Mouse (Mus musculus) liver, postnatal 0 days (tissue): ENCODE measurements around the gene Rbm4b. TPM values are rescaled to one million over a fixed set of nuclear protein-coding genes. Genes with fewer than 3 reads are reported as not detected.

Source experiments
- ATAC-seq: fragments of 200-750 bp; cut with Nextera tagmentation; 2 replicates; pipeline ENCODE4 v1.8.0; 2017; ENCODE audit warnings: mild to moderate bottlenecking, moderate library complexity
- DNase-seq: peaks from one replicate; pipeline ENCODE4 v3.0.0-alpha.2; 2016
- H3K27ac ChIP-seq: fragments of 300-500 bp; sonication (generic); 2 replicates; pipeline ENCODE4 v1.5.1; 2014; ENCODE audit warnings: antibody characterized with exemption, moderate library complexity, mild to moderate bottlenecking, low read depth
- H3K27me3 ChIP-seq: fragments of 300-500 bp; sonication (generic); 2 replicates; pipeline ENCODE4 v1.6.1; 2014; ENCODE audit warnings: low read length, control low read depth, mixed read lengths; ENCODE audit not compliant: insufficient read depth
- H3K36me3 ChIP-seq: fragments of 300-500 bp; sonication (generic); replicated peaks from 2 replicates; pipeline ENCODE4 v1.6.1; 2014; ENCODE audit warnings: mild to moderate bottlenecking, control low read depth, low read length, moderate library complexity, mixed read lengths; ENCODE audit not compliant: insufficient read depth
- H3K4me1 ChIP-seq: fragments of 300-500 bp; sonication (generic); 2 replicates; pipeline ENCODE4 v1.6.1; 2014; ENCODE audit warnings: antibody characterized with exemption, mild to moderate bottlenecking, control low read depth; ENCODE audit not compliant: insufficient read depth
- H3K4me2 ChIP-seq: fragments of 300-500 bp; sonication (generic); 2 replicates; pipeline ENCODE4 v1.6.1; 2014; ENCODE audit warnings: low read depth, mild to moderate bottlenecking, low read length, moderate library complexity, mixed read lengths
- H3K4me3 ChIP-seq: fragments of 300-500 bp; sonication (generic); 2 replicates; pipeline ENCODE4 v1.5.1; 2014; ENCODE audit warnings: low read depth, low read length
- H3K9ac ChIP-seq: fragments of 300-500 bp; sonication (generic); replicated peaks from 2 replicates; pipeline ENCODE4 v1.6.1; 2014; ENCODE audit warnings: mild to moderate bottlenecking, moderate library complexity
- H3K9me3 ChIP-seq: fragments of 300-500 bp; sonication (generic); 2 replicates; pipeline ENCODE4 v1.6.1; 2016; ENCODE audit warnings: mild to moderate bottlenecking, control low read depth, low read length, mixed read lengths
- CTCF ChIP-seq: sonication (generic); IDR thresholded peaks from 2 replicates; pipeline ENCODE4 v1.5.1; 2016; ENCODE audit warnings: antibody characterized with exemption, low read depth
- EP300 ChIP-seq: IDR thresholded peaks from 2 replicates; pipeline ENCODE4 v1.6.1; 2016; ENCODE audit warnings: antibody characterized with exemption, low read depth, mild to moderate bottlenecking
- WGBS: fragments of 180-500 bp; shearing (Covaris S2); extraction: QIAGEN DNeasy Blood & Tissue Kit; methylation state at CpG from one replicate; pipeline ENCODE4 v1.1.7; 2014; ENCODE audit not compliant: insufficient replicate concordance; 5-methylcytosine and 5-hydroxymethylcytosine counted together
- polyA plus RNA-seq: library from polyadenylated mRNA; unstranded; fragments of >200 nt; fragmentation: Nextera tagmentation; extraction: Ambion mirVana; gene quantifications from 2 replicates; pipeline ENCODE4 v1.2.1, GENCODE M21; 2015

The Rbm4b gene
- polyA plus RNA-seq, 1 experiment from 2014 or later = 14.1 TPM

DNA sequence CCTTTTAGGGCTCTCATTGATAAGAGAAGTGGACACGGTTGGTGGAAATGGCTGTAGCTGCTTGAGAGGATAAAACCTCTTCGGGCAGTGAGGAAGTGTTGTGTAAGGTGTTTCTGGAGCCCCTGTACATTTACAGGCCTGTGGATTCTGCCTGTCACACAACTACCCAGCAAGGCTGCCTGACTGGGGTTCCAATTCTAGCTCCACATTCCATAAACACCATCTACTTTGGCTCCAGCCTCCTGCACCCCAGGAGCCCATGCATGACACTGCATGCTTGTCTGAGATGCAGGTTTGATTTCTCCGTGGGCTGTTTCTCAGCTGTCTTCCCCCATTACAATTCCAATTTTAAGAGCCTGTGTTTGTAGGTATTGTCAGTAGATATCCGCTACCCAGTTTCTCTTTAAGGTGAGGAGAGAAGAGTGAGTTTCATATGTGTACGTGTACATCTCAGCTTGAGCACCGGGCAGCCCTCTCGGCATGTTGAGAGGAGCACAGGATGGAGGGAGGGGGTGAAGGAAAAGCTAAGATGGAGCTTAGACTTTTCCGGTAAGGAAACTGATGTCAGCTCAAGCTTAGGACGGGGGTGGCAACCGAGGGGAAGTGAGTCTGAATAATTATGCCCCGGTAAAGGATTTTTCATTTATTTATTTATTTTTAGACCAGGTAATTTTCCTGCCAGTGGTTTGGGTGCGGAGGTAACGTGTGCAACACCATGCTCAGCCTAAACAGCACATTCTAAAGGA lies 43.3 kb upstream of the Rbm4b start:
- Histone ChIP-seq H3K4me1 (peaks cover 9% of the 10 kb centered on the region), H3K9ac (no peak overlapping the region), H3K36me3 (no peaks in the 10 kb centered on the region), H3K4me3 (peak overlapping the region; percentile 32; the same call in 1 of the 2 replicates), H3K27me3 (peaks cover 61% of the 10 kb centered on the region), H3K9me3 (no peaks in the 10 kb centered on the region), H3K4me2 (no peak overlapping the region), H3K27ac (no peak overlapping the region)
- TF ChIP-seq CTCF = no peak
- TF ChIP-seq EP300 = no peak
- no peak for DNase-seq
- WGBS = 28% methylated on average over 13 of the region's 13 CpGs
- ATAC-seq = no peak

DNA sequence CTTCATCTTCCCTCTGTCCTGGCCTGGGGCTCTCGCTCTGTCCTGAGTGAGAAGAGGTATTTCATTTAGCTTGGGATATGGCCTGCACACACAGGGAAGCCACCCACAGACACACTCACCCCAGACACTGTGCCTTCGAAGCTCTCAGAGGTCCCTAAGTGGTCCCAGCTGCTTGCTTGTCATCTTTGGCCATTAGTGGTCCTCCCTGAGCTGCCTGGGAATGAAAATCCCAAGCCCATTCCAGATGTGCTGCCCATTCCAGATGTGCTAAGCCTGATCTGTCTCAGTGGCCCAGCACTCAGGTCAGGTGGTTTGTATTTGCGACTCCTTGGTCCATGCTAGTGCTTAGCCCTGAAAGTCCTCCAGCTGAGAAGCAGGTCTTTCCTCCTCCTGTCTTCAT lies 42.4 kb upstream of the Rbm4b start:
- Histone ChIP-seq H3K9ac (no peak overlapping the region), H3K27ac (no peak overlapping the region), H3K9me3 (no peaks in the 10 kb centered on the region), H3K4me3 (no peak overlapping the region), H3K4me1 (peaks cover 11% of the 10 kb centered on the region), H3K4me2 (no peak overlapping the region), H3K36me3 (no peaks in the 10 kb centered on the region), H3K27me3 (peaks cover 57% of the 10 kb centered on the region)
- TF ChIP-seq CTCF (no peak), EP300 (no peak)
- ATAC-seq (no peak), DNase-seq (no peak)
- WGBS = 49% methylated on average over 3 of the region's 3 CpGs

DNA sequence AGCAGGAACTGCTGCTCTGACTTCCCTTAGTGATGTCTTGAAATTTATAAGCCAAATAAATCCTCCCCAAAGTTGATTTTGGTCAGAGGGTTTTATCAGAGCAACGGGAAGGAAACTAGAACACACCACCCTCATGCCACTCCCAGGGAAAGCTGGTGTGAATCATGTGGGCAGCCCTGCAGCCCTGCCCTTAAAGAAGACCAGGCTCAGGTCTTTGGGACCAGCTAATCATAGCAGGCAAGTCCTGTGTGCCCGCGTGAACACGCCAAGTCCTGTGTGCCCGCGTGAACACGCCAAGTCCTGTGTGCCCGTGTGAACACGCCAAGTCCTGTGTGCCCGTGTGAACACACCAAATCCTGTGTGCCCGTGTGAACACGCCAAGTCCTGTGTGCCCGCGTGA lies 39.5 kb upstream of the Rbm4b start:
- no peak overlapping the region for H3K27ac ChIP-seq
- TF ChIP-seq CTCF = no peak
- H3K9me3 ChIP-seq = no peaks in the 10 kb centered on the region
- no peak overlapping the region for H3K4me2 ChIP-seq
- DNase-seq = no peak
- no peak overlapping the region for H3K9ac ChIP-seq
- H3K4me1 ChIP-seq = peaks cover 13% of the 10 kb centered on the region
- no peak overlapping the region for H3K4me3 ChIP-seq
- peaks cover 33% of the 10 kb centered on the region for H3K27me3 ChIP-seq
- H3K36me3 ChIP-seq = no peaks in the 10 kb centered on the region
- ATAC-seq = no peak
- 85% methylated on average over 14 of the region's 14 CpGs for WGBS

DNA sequence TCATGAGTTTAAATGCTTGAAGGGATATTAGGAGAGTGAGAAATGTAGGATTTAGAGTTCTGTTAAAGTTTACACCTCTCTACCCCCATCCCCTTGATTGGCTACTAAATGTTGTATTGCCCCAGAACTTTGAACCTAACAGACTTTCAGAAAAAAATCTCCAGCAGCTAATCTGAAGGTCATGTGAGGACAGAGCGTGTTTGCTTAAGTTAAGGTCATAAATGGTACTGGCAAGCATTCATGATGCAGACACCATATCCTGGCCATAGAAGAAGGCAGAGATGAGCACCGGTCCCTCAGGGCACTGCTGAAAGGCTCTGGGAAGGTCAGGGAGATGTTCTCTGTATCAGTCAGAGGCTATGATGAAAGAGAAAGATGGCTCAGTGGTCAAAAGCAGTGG lies 39.0 kb upstream of the Rbm4b start:
- TF ChIP-seq EP300 (no peak), CTCF (no peak)
- Histone ChIP-seq H3K27ac (no peak overlapping the region), H3K4me2 (no peak overlapping the region), H3K9ac (no peak overlapping the region), H3K4me3 (no peak overlapping the region), H3K27me3 (peaks cover 29% of the 10 kb centered on the region), H3K36me3 (no peaks in the 10 kb centered on the region), H3K9me3 (no peaks in the 10 kb centered on the region), H3K4me1 (peaks cover 10% of the 10 kb centered on the region)
- peak; percentile 7; the same call in 1 of the 2 replicates for ATAC-seq
- DNase-seq = no peak
- 87% methylated on average over 2 of the region's 2 CpGs for WGBS

DNA sequence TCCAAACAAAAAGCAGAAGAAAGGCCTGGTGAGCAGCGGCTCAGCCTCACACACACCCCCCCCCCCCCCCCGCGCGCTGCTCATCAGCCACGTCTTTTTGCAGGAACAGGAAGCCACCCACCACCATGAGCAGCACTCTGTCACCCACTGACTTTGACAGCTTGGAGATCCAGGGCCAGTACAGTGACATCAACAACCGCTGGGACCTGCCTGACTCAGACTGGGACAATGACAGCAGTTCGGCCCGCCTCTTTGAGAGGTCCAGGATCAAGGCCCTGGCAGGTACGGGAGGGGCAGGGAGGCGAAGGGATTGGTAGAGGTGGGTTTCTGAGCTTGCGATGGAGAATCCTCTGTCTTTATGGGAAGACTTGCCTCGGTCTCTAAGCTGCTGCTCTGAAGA lies 37.6 kb upstream of the Rbm4b start:
- no peak overlapping the region for H3K9ac ChIP-seq
- H3K27ac ChIP-seq = no peak overlapping the region
- TF ChIP-seq CTCF (no peak), EP300 (no peak)
- no peaks in the 10 kb centered on the region for H3K36me3 ChIP-seq
- WGBS = 15% methylated on average over 10 of the region's 12 CpGs
- H3K4me3 ChIP-seq = no peak overlapping the region
- H3K4me2 ChIP-seq = no peak overlapping the region
- peaks cover 10% of the 10 kb centered on the region for H3K4me1 ChIP-seq
- no peak; the same call in 1 of the 2 replicates for ATAC-seq
- H3K27me3 ChIP-seq = peaks cover 14% of the 10 kb centered on the region
- H3K9me3 ChIP-seq = no peaks in the 10 kb centered on the region
- peak; percentile 18 for DNase-seq

DNA sequence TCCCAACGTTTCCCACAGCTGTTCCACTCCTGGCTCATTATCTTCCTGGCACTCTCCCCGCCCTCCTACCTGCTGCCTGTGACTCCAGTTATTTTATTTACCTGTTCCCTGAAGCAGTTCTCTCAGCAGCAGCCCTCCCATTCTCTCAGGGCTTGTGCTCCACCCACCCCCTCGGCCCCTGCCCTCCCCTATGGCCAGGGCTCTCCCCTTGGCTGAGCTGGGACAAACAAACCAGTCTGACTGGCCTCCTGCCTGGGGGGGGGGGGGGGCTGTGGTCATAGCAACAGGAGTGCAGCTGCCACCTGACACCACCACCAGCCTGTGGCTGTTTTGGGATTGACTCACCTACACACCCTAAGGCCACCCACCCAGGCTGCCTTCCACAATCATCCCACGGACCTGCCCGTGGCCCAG lies 36.9 kb upstream of the Rbm4b start:
- Histone ChIP-seq H3K36me3 (no peaks in the 10 kb centered on the region), H3K4me2 (no peak overlapping the region), H3K27me3 (peaks cover 8% of the 10 kb centered on the region), H3K27ac (no peak overlapping the region; the same call in 1 of the 2 replicates), H3K4me1 (peaks cover 10% of the 10 kb centered on the region), H3K9ac (no peak overlapping the region), H3K4me3 (no peak overlapping the region), H3K9me3 (no peaks in the 10 kb centered on the region)
- peak; percentile 69 for ATAC-seq
- 33% methylated on average over 5 of the region's 5 CpGs for WGBS
- no peak for TF ChIP-seq EP300
- no peak for TF ChIP-seq CTCF
- peak; percentile 66 for DNase-seq

DNA sequence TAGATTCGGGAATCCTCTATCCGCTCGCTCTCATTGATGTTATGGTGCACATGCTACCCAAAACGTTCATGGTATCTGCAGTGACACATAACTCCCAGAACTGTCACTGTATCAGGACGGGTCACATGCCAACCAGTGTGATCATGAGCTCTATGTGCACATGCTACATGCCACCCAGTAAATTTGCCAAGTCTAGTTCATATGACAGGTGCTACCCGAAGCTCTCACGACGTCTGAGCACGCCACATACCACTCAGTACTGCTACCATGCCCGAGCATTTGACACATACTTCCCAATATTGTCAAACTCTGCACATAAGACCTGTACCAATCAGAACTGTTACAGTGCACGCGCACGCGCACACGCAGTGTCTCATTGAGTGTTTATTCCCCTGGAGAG lies 36.2 kb upstream of the Rbm4b start:
- Histone ChIP-seq H3K27me3 (peaks cover under 1% of the 10 kb centered on the region; the same call in 1 of the 2 replicates), H3K36me3 (no peaks in the 10 kb centered on the region), H3K27ac (no peak overlapping the region), H3K4me3 (no peak overlapping the region), H3K4me2 (peak overlapping the region; percentile 58), H3K9ac (no peak overlapping the region), H3K4me1 (peaks cover 10% of the 10 kb centered on the region), H3K9me3 (no peaks in the 10 kb centered on the region)
- DNase-seq (no peak), ATAC-seq (no peak)
- no peak for TF ChIP-seq EP300
- TF ChIP-seq CTCF = no peak
- WGBS = 81% methylated on average over 15 of the region's 15 CpGs
